Mouse (Mus musculus): ENCODE results near the gene Arhgdia. TPM values are rescaled to one million over a fixed set of nuclear protein-coding genes. Genes with fewer than 3 reads are reported as not detected.
A peak's percentile ranks its signal among the peaks of the same experiment; 100 is the strongest.
"Not testable (repeated sequence)": the region's sequence is repeated elsewhere in the genome, so short reads cannot be mapped to it uniquely, and the experiment has no call there.

Gene Arhgdia
- polyA plus RNA-seq, 1 experiment from 2014 or later, result 742 TPM

- DNase-seq (ENCODE audit: low spot score), result peak; percentile 42
- Histone ChIP-seq H3K4me1 (peaks cover 31% of the 10 kb centered on the region), H3K27ac (peak overlapping the region; percentile 94), H3K36me3 (peaks cover 55% of the 10 kb centered on the region), H3K9me3 (replicated peaks) (no peaks in the 10 kb centered on the region), H3K4me3 (peak overlapping the region; percentile 100), H3K27me3 (ENCODE audit: low read depth, poor library complexity, severe bottlenecking) (no peaks in the 10 kb centered on the region)
- WGBS, result under 1% methylated on average over 23 of the region's 23 CpGs
Observed at GRCm38 (mm10) chr11:120573585-120574277, 7.7 kb downstream of the Arhgdia start.

GRCm38 (mm10) chr11:120572752-120573584 is 8.5 kb downstream of the Arhgdia start, which contains the start of gene P4hb:
Gene P4hb, minus strand, starts transcription at chr11:120573253.
- Histone ChIP-seq H3K27ac (peak within 1 kb of the TSS; percentile 94), H3K36me3 (peaks cover 55% of the 10 kb centered on the region), H3K9me3 (replicated peaks) (no peaks in the 10 kb centered on the region), H3K4me1 (peaks cover 24% of the 10 kb centered on the region), H3K27me3 (ENCODE audit: low read depth, poor library complexity, severe bottlenecking) (no peaks in the 10 kb centered on the region), H3K4me3 (peak within 1 kb of the TSS; percentile 100)
- WGBS, result under 1% methylated on average over 94 of the region's 94 CpGs
- peak; percentile 99 for DNase-seq (ENCODE audit: low spot score)

- no peaks in the 10 kb centered on the region for H3K27me3 ChIP-seq (ENCODE audit: low read depth, poor library complexity, severe bottlenecking)
- H3K27ac ChIP-seq, result peak overlapping the region; percentile 94
- peaks cover 55% of the 10 kb centered on the region for H3K36me3 ChIP-seq
- no peaks in the 10 kb centered on the region for H3K9me3 ChIP-seq (replicated peaks)
- peak overlapping the region; percentile 100 for H3K4me3 ChIP-seq
- peaks cover 21% of the 10 kb centered on the region for H3K4me1 ChIP-seq
- DNase-seq (ENCODE audit: low spot score), result no peak
- 0% methylated on average over 24 of the region's 24 CpGs for WGBS
Observed at GRCm38 (mm10) chr11:120572417-120572751, 9.0 kb downstream of the Arhgdia start.

GRCm38 (mm10) chr11:120571754-120572416 is 9.5 kb downstream of the Arhgdia start:
- H3K27me3 ChIP-seq (ENCODE audit: low read depth, poor library complexity, severe bottlenecking), result no peaks in the 10 kb centered on the region
- WGBS, result 15% methylated on average over 11 of the region's 11 CpGs
- H3K9me3 ChIP-seq (replicated peaks), result no peaks in the 10 kb centered on the region
- peaks cover 21% of the 10 kb centered on the region for H3K4me1 ChIP-seq
- peak; percentile 38 for DNase-seq (ENCODE audit: low spot score)
- H3K4me3 ChIP-seq, result peak overlapping the region; percentile 100
- peak overlapping the region; percentile 94 for H3K27ac ChIP-seq
- peaks cover 55% of the 10 kb centered on the region for H3K36me3 ChIP-seq

- H3K4me1 ChIP-seq, result peaks cover 21% of the 10 kb centered on the region
- peak overlapping the region; percentile 100 for H3K4me3 ChIP-seq
- 80% methylated on average over 3 of the region's 3 CpGs for WGBS
- peaks cover 57% of the 10 kb centered on the region for H3K36me3 ChIP-seq
- no peaks in the 10 kb centered on the region for H3K27me3 ChIP-seq (ENCODE audit: low read depth, poor library complexity, severe bottlenecking)
- no peak for DNase-seq (ENCODE audit: low spot score)
- H3K27ac ChIP-seq, result 0 out of 2 replicates have a peak overlapping the region, but pooled peaks have one; percentile 94
- no peaks in the 10 kb centered on the region for H3K9me3 ChIP-seq (replicated peaks)
Observed at GRCm38 (mm10) chr11:120571122-120571521, 10.3 kb downstream of the Arhgdia start.

- no peak overlapping the region for H3K4me3 ChIP-seq
- H3K36me3 ChIP-seq, result peaks cover 84% of the 10 kb centered on the region
- DNase-seq (ENCODE audit: low spot score), result no peak
- peaks cover 12% of the 10 kb centered on the region for H3K4me1 ChIP-seq
- 97% methylated on average over 6 of the region's 6 CpGs for WGBS
- H3K27me3 ChIP-seq (ENCODE audit: low read depth, poor library complexity, severe bottlenecking), result no peaks in the 10 kb centered on the region
- no peaks in the 10 kb centered on the region for H3K9me3 ChIP-seq (replicated peaks)
- no peak overlapping the region for H3K27ac ChIP-seq
Observed at GRCm38 (mm10) chr11:120568324-120568723, 13.1 kb downstream of the Arhgdia start.

GRCm38 (mm10) chr11:120565114-120565513 is 16.3 kb downstream of the Arhgdia start:
- WGBS, result 88% methylated on average over 9 of the region's 9 CpGs
- Histone ChIP-seq H3K4me1 (no peaks in the 10 kb centered on the region; the same call in 1 of the 2 replicates), H3K27ac (no peak overlapping the region), H3K27me3 (ENCODE audit: low read depth, poor library complexity, severe bottlenecking) (no peaks in the 10 kb centered on the region), H3K4me3 (no peak overlapping the region), H3K9me3 (replicated peaks) (no peaks in the 10 kb centered on the region), H3K36me3 (peaks cover 99% of the 10 kb centered on the region)
- DNase-seq (ENCODE audit: low spot score), result no peak

- Histone ChIP-seq H3K36me3 (peaks cover 96% of the 10 kb centered on the region), H3K4me3 (no peak overlapping the region), H3K9me3 (replicated peaks) (no peaks in the 10 kb centered on the region), H3K27ac (no peak overlapping the region), H3K27me3 (ENCODE audit: low read depth, poor library complexity, severe bottlenecking) (no peaks in the 10 kb centered on the region), H3K4me1 (no peaks in the 10 kb centered on the region)
- DNase-seq (ENCODE audit: low spot score), result no peak
- WGBS, result 95% methylated on average over 13 of the region's 13 CpGs
Observed at GRCm38 (mm10) chr11:120562949-120563348, 18.5 kb downstream of the Arhgdia start.

GRCm38 (mm10) chr11:120560952-120561728 is 20.3 kb downstream of the Arhgdia start:
- H3K4me3 ChIP-seq, result no peak overlapping the region
- H3K27me3 ChIP-seq (ENCODE audit: low read depth, poor library complexity, severe bottlenecking), result no peaks in the 10 kb centered on the region
- no peaks in the 10 kb centered on the region for H3K9me3 ChIP-seq (replicated peaks)
- peaks cover 84% of the 10 kb centered on the region for H3K36me3 ChIP-seq
- no peak for DNase-seq (ENCODE audit: low spot score)
- no peaks in the 10 kb centered on the region for H3K4me1 ChIP-seq
- no peak overlapping the region for H3K27ac ChIP-seq
- WGBS, result 93% methylated on average over 13 of the region's 13 CpGs

- not testable (repeated sequence) for H3K4me3 ChIP-seq; H3K27me3 ChIP-seq (ENCODE audit: low read depth, poor library complexity, severe bottlenecking); H3K27ac ChIP-seq; DNase-seq (ENCODE audit: low spot score); H3K4me1 ChIP-seq; H3K9me3 ChIP-seq (replicated peaks)
- H3K36me3 ChIP-seq, result peaks cover 61% of the 10 kb centered on the region
- WGBS, result 85% methylated on average over 6 of the region's 6 CpGs
Observed at GRCm38 (mm10) chr11:120558843-120559242, 22.6 kb downstream of the Arhgdia start.

GRCm38 (mm10) chr11:120555260-120555659 is 26.2 kb downstream of the Arhgdia start:
- DNase-seq (ENCODE audit: low spot score), result no peak
- peaks cover 26% of the 10 kb centered on the region for H3K36me3 ChIP-seq
- H3K4me1 ChIP-seq, result peaks cover 6% of the 10 kb centered on the region
- no peaks in the 10 kb centered on the region for H3K9me3 ChIP-seq (replicated peaks)
- 81% methylated on average over 2 of the region's 2 CpGs for WGBS
- H3K27ac ChIP-seq, result no peak overlapping the region
- H3K4me3 ChIP-seq, result no peak overlapping the region
- no peaks in the 10 kb centered on the region for H3K27me3 ChIP-seq (ENCODE audit: low read depth, poor library complexity, severe bottlenecking)

- WGBS, result 85% methylated on average over 7 of the region's 7 CpGs
- no peak for DNase-seq (ENCODE audit: low spot score)
- H3K4me3 ChIP-seq, result no peak overlapping the region
Observed at GRCm38 (mm10) chr11:120554834-120555233, 26.6 kb downstream of the Arhgdia start.

More at GRCm38 (mm10) chr11:120554834-120555233, 26.6 kb downstream of the Arhgdia start:
- H3K27ac ChIP-seq, result no peak overlapping the region
- peaks cover 21% of the 10 kb centered on the region for H3K36me3 ChIP-seq
- H3K4me1 ChIP-seq, result peaks cover 10% of the 10 kb centered on the region
- no peaks in the 10 kb centered on the region for H3K27me3 ChIP-seq (ENCODE audit: low read depth, poor library complexity, severe bottlenecking)
- H3K9me3 ChIP-seq (replicated peaks), result no peaks in the 10 kb centered on the region
